ENCODE assay signal across 10 mouse cellular contexts in the genomic region with DNA sequence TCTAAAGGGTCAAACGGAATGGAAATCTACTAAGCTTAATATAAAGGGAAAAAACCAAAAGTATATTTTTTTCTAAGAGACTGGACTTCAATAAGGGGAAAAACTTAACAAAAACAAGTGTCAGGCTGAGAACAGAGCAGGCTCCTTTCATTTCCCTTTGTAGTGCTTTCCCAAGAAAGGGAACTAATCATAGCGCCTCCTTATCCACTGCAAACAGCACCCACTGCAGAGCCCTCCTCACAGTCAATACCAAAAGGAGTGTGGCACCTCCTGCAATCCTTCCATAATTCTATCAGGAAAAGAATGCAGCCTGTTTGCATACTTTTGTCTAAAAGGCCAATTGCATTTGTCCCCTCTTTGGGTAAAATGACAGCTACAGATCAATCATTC. TPM values are rescaled to one million over a fixed set of nuclear protein-coding genes. Genes with fewer than 3 reads are reported as not detected.
A peak's percentile ranks its signal among the peaks of the same experiment; 100 is the strongest.
DNase-seq lines count a peak whose midpoint lies in the region; ATAC-seq lines count a peak whose summit lies in the region.
"Had no signal": no experiment of that assay in that cellular context is flagged by ENCODE, and none has a peak within 500 bp of the region (broad histone marks: within the 10 kb centered on the region; RNA-seq: fewer than 3 reads in every experiment).

No protein-coding gene starts in this region.

- no peaks in the 10 kb centered on the region for H3K27me3 ChIP-seq in neural tube, embryonic 14.5 days (ENCODE audit: control insufficient read depth, insufficient read depth, low read length)

- H3K4me2 ChIP-seq in neural tube, embryonic 14.5 days (ENCODE audit: low read depth, low read length) = peak overlapping the region; percentile 20; the same call in 1 of the 2 replicates

- no peak overlapping the region for H3K9ac ChIP-seq in neural tube, embryonic 14.5 days (replicated peaks; ENCODE audit: low read depth, low read length)
- H3K9ac ChIP-seq: liver, embryonic 14.5 days had no signal

- DNase-seq in embryo, embryonic 10 days (ENCODE audit: low spot score) = peak; percentile 15
- DNase-seq in embryo, embryonic 10.5 days (ENCODE audit: low spot score) = no peak
- DNase-seq in lung, postnatal 14 days = peak; percentile 7
- no peak for DNase-seq in lung, postnatal 4 days
- DNase-seq in kidney, adult 9 months = peak; percentile 60
- DNase-seq in thymus, postnatal 0 days (ENCODE audit: low spot score) = no peak
- no peak for DNase-seq in spleen, postnatal 4 days (ENCODE audit: low spot score in 2 of 2)
- DNase-seq: gastrocnemius, postnatal 25 days had no signal

- H3K9me3 ChIP-seq in neural tube, embryonic 14.5 days (ENCODE audit: control insufficient read depth, low read length) = no peaks in the 10 kb centered on the region

- H3K4me3 ChIP-seq in neural tube, embryonic 14.5 days (ENCODE audit: low read depth, low read length) = no peak overlapping the region

- no peak for ATAC-seq in neural tube, embryonic 14.5 days (ENCODE audit: low read depth)

- H3K36me3 ChIP-seq in neural tube, embryonic 14.5 days (ENCODE audit: control insufficient read depth, insufficient read depth, low read length) = no peaks in the 10 kb centered on the region

- 3% methylated on average over 2 of the region's 2 CpGs for WGBS in neural tube, embryonic 14.5 days

- H3K27ac ChIP-seq in neural tube, embryonic 14.5 days (ENCODE audit: low read depth, low read length) = no peak overlapping the region
- H3K27ac ChIP-seq: liver, embryonic 14.5 days had no signal

- peaks cover 3% of the 10 kb centered on the region; the same call in 1 of the 2 replicates for H3K4me1 ChIP-seq in neural tube, embryonic 14.5 days (ENCODE audit: control insufficient read depth, insufficient read depth, low read length)

RNA-seq across cellular contexts. Expression of gene Dph6, which starts 32.2 kb away (rescaled TPM):
- polyA plus RNA-seq in neural tube, embryonic 14.5 days (2014; fragmentation: Nextera tagmentation; extraction: Ambion mirVana) = 17.6 and 21.3 TPM in 2 replicates
- polyA plus RNA-seq in thymus, postnatal 0 days (2015; fragmentation: Nextera tagmentation; extraction: Ambion mirVana) = 15.6 and 22.1 TPM in 2 replicates

Comparison
In these comparisons a context has a peak if more than half of its experiments do, and no peak if none do; other contexts are left out.
1. DNase-seq: peak in embryo, embryonic 10 days (single experiment), lung, postnatal 14 days (single experiment) and kidney, adult 9 months (single experiment); none in embryo, embryonic 10.5 days (single experiment), lung, postnatal 4 days (0 of 2), thymus, postnatal 0 days (single experiment) and spleen, postnatal 4 days (0 of 2).